Mouse (Mus musculus): ENCODE measurements around the gene Csf2ra.
"Not testable (repeated sequence)": the region's sequence is repeated elsewhere in the genome, so short reads cannot be mapped to it uniquely, and the experiment has no call there.

The Csf2ra gene

GRCm38 (mm10) chr19:61224678-61225525 lies 3.3 kb downstream of the Csf2ra start:
- peak; percentile 39 for DNase-seq

- DNase-seq, result peak; percentile 17
Measured at GRCm38 (mm10) chr19:61223706-61224328, 4.4 kb downstream of the Csf2ra start.

DNA sequence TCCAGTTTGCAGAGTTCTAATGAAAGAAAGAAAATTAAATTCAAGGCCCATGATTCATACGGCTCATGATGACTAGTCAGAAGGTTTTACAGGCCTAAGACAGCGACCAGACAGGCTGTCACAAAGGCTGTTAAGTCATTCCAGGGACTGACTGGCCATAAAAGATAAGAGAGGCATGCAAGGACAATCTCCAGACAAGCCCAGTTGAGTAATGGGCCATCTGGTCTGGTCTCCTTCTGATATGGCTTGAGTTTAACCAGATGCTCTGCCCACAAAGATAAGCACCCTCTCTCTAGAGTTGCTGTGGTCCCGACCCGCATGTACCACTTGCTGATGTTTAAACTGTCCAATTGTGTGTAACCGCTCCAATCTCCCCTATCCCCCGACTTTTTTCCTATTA lies 20.7 kb downstream of the Csf2ra start:
- DNase-seq, result not testable (repeated sequence)

GRCm38 (mm10) chr19:61199836-61200235 lies 28.4 kb downstream of the Csf2ra start:
- DNase-seq, result peak; percentile 44

DNA sequence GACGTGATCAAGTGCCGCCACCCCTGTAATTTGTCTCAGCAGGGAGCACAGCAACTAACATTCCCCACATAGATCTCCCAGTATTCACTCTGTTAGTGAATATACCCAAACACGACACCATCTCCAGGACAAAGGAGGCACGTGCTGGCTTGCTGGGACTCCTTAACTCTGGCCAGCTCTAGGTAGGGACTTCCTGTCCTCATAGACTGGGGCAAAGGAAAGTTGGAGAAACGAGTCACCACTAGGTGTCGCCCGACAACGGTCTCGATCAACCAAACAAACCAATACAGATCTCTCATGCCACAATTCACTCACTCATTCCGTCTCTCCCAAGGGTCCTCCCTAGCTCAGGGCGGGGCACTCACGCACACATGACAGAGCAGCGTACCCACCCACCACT lies 28.9 kb downstream of the Csf2ra start:
- peak; percentile 94 for DNase-seq

- not testable (repeated sequence) for DNase-seq
Measured at GRCm38 (mm10) chr19:61183590-61183989, 44.6 kb downstream of the Csf2ra start, which contains the start of gene Gm6020. Gene Gm6020 (plus strand): TSS chr19:61183890.

DNA sequence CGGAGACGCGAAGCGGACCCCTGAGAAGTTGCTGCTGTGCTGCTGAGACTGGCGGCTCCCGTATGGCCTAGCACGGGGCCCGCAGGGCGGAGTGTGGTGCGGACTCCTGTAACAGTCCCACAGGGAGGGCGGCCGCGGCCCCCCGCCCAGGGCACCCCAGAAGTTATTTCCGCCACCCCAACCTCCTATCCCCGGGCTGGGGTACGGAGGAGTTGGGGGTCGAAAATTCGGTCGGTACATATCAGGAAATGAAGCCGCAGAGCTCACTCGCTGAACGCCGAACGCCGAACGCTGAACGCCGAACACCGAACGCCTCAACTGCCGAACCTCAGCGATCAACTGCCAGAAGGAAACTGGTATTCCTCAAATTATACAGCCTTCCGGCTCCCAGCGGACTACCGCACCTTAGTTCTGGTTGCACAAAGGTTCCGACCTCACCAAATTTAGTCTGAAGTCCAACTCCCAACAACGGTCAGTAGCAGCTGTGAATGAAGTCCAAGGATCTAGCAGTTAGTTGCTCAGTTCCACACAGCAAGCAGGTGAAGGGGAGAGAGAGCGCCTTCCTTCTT lies 52.4 kb downstream of the Csf2ra start, which contains the start of gene Gm7102:
TSS of gene Gm7102 (minus strand) at position 554 of the 569 bp plus-strand sequence.
- peak; percentile 19 for DNase-seq

Measured in thymus, postnatal 4 days (tissue).